Mouse (Mus musculus) liver, postnatal 0 days (tissue): ENCODE measurements around the gene Shc3. TPM values are rescaled to one million over a fixed set of nuclear protein-coding genes. Genes with fewer than 3 reads are reported as not detected.

Experiments used
- ATAC-seq: fragments of 200-750 bp; cut with Nextera tagmentation; 2 replicates; pipeline ENCODE4 v1.8.0; 2017; ENCODE audit warnings: mild to moderate bottlenecking, moderate library complexity
- DNase-seq: peaks from one replicate; pipeline ENCODE4 v3.0.0-alpha.2; 2016
- H3K27ac ChIP-seq: fragments of 300-500 bp; sonication (generic); 2 replicates; pipeline ENCODE4 v1.5.1; 2014; ENCODE audit warnings: antibody characterized with exemption, moderate library complexity, mild to moderate bottlenecking, low read depth
- H3K27me3 ChIP-seq: fragments of 300-500 bp; sonication (generic); 2 replicates; pipeline ENCODE4 v1.6.1; 2014; ENCODE audit warnings: low read length, control low read depth, mixed read lengths; ENCODE audit not compliant: insufficient read depth
- H3K36me3 ChIP-seq: fragments of 300-500 bp; sonication (generic); replicated peaks from 2 replicates; pipeline ENCODE4 v1.6.1; 2014; ENCODE audit warnings: mild to moderate bottlenecking, control low read depth, low read length, moderate library complexity, mixed read lengths; ENCODE audit not compliant: insufficient read depth
- H3K4me1 ChIP-seq: fragments of 300-500 bp; sonication (generic); 2 replicates; pipeline ENCODE4 v1.6.1; 2014; ENCODE audit warnings: antibody characterized with exemption, mild to moderate bottlenecking, control low read depth; ENCODE audit not compliant: insufficient read depth
- H3K4me2 ChIP-seq: fragments of 300-500 bp; sonication (generic); 2 replicates; pipeline ENCODE4 v1.6.1; 2014; ENCODE audit warnings: low read depth, mild to moderate bottlenecking, low read length, moderate library complexity, mixed read lengths
- H3K4me3 ChIP-seq: fragments of 300-500 bp; sonication (generic); 2 replicates; pipeline ENCODE4 v1.5.1; 2014; ENCODE audit warnings: low read depth, low read length
- H3K9ac ChIP-seq: fragments of 300-500 bp; sonication (generic); replicated peaks from 2 replicates; pipeline ENCODE4 v1.6.1; 2014; ENCODE audit warnings: mild to moderate bottlenecking, moderate library complexity
- H3K9me3 ChIP-seq: fragments of 300-500 bp; sonication (generic); 2 replicates; pipeline ENCODE4 v1.6.1; 2016; ENCODE audit warnings: mild to moderate bottlenecking, control low read depth, low read length, mixed read lengths
- CTCF ChIP-seq: sonication (generic); IDR thresholded peaks from 2 replicates; pipeline ENCODE4 v1.5.1; 2016; ENCODE audit warnings: antibody characterized with exemption, low read depth
- EP300 ChIP-seq: IDR thresholded peaks from 2 replicates; pipeline ENCODE4 v1.6.1; 2016; ENCODE audit warnings: antibody characterized with exemption, low read depth, mild to moderate bottlenecking
- WGBS: fragments of 180-500 bp; shearing (Covaris S2); extraction: QIAGEN DNeasy Blood & Tissue Kit; methylation state at CpG from one replicate; pipeline ENCODE4 v1.1.7; 2014; ENCODE audit not compliant: insufficient replicate concordance; 5-methylcytosine and 5-hydroxymethylcytosine counted together
- polyA plus RNA-seq: library from polyadenylated mRNA; unstranded; fragments of >200 nt; fragmentation: Nextera tagmentation; extraction: Ambion mirVana; gene quantifications from 2 replicates; pipeline ENCODE4 v1.2.1, GENCODE M21; 2015

The Shc3 gene
- polyA plus RNA-seq, 1 experiment from 2014 or later, result 0.07 TPM

DNA sequence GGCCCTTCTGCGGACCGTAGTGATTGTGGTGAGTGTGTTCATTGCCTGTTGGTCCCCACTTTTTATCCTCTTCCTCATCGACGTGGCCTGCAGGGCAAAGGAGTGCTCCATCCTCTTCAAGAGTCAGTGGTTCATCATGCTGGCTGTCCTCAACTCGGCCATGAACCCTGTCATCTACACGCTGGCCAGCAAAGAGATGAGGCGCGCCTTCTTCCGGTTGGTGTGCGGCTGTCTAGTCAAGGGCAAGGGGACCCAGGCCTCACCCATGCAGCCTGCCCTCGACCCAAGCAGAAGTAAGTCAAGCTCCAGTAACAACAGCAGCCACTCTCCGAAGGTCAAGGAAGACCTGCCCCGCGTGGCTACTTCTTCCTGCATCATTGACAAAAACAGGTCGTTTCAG lies 149.7 kb downstream of the Shc3 start:
- TF ChIP-seq CTCF (no peak), EP300 (no peak)
- Histone ChIP-seq H3K4me1 (no peaks in the 10 kb centered on the region), H3K4me3 (no peak overlapping the region), H3K9me3 (no peaks in the 10 kb centered on the region), H3K27me3 (0 out of 2 replicates have a peak, but pooled peaks cover 4% of the 10 kb centered on the region), H3K9ac (no peak overlapping the region), H3K36me3 (no peaks in the 10 kb centered on the region), H3K4me2 (no peak overlapping the region), H3K27ac (no peak overlapping the region)
- 81% methylated on average over 15 of the region's 15 CpGs for WGBS
- DNase-seq (no peak), ATAC-seq (no peak)

DNA sequence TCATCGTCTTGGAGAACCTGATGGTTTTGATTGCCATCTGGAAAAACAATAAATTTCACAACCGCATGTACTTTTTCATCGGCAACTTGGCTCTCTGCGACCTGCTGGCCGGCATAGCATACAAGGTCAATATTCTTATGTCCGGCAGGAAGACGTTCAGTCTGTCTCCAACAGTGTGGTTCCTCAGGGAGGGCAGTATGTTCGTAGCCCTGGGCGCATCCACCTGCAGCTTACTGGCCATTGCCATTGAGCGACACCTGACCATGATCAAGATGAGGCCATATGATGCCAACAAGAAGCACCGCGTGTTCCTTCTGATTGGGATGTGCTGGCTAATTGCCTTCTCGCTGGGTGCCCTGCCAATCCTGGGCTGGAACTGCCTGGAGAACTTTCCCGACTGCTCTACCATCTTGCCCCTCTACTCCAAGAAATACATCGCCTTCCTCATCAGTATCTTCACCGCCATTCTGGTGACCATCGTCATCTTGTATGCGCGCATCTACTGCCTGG lies 150.2 kb downstream of the Shc3 start:
- no peak for TF ChIP-seq EP300
- TF ChIP-seq CTCF, result no peak
- no peak for ATAC-seq
- whole genome bisulfite sequencing, result 74% methylated on average over 19 of the region's 19 CpGs
- H3K27me3 ChIP-seq, result 0 out of 2 replicates have a peak, but pooled peaks cover 4% of the 10 kb centered on the region
- H3K4me1 ChIP-seq, result no peaks in the 10 kb centered on the region
- DNase-seq, result no peak
- H3K36me3 ChIP-seq, result no peaks in the 10 kb centered on the region
- no peak overlapping the region for H3K27ac ChIP-seq
- H3K4me2 ChIP-seq, result peak overlapping the region; percentile 31
- no peaks in the 10 kb centered on the region for H3K9me3 ChIP-seq
- no peak overlapping the region for H3K9ac ChIP-seq
- no peak overlapping the region for H3K4me3 ChIP-seq

DNA sequence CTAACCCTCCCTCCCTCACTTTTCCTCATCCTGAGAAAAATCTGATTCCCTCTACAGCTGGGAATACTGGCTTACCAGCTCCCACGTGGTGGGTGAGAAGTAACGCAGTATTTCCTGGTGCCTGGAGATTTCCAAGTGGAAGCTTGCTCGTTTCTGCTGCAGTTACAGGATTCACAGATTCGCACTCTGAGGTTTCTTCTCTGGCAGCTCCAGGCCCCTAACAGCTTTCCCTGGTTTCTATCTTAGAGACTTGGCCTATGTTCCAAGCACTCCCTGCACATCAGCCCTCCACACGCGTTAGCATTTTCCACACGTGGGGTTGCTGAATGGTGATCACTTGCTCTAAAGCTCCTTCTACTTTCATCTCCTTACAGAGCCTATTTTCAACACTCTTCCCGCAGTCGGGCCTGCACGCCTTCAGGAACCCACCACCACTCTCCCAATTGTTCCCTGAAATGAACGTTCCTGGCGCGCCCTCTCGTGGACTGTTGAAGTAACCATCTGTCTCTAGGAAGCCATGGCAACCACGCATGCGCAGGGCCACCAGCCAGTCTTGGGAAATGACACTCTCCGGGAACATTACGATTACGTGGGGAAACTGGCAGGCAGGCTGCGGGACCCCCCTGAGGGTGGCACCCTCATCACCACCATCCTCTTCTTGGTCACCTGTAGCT lies 150.8 kb downstream of the Shc3 start:
- Histone ChIP-seq H3K4me1 (no peaks in the 10 kb centered on the region), H3K36me3 (no peaks in the 10 kb centered on the region), H3K4me3 (no peak overlapping the region), H3K27me3 (0 out of 2 replicates have a peak, but pooled peaks cover 4% of the 10 kb centered on the region), H3K4me2 (peak overlapping the region; percentile 31), H3K9ac (no peak overlapping the region), H3K9me3 (no peaks in the 10 kb centered on the region), H3K27ac (no peak overlapping the region)
- WGBS, result 9% methylated on average over 20 of the region's 20 CpGs
- ATAC-seq (peak; percentile 61; the same call in 1 of the 2 replicates), DNase-seq (peak; percentile 92)
- TF ChIP-seq CTCF, result peak; percentile 94
- no peak for TF ChIP-seq EP300

DNA sequence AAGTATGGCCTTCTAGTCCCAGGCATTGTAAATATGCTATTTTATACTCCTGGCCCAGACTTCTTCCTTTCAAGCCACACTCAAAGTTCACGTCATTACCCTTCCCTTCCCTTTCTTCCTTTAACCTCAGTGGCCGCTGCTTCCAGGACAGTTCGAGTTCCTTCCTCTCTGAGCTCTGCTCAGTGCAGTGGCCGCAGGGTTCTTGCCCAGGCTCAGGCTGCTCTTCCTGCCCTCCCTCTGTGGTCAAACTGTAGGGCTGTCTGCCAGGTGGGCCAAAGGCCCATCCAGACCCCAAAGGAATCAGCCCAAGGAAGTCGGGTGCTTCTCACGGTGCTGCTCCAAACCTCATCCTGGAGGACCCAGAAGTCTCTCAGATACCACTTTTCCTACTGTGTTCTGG lies 151.4 kb downstream of the Shc3 start:
- no peak overlapping the region for H3K27ac ChIP-seq

DNA sequence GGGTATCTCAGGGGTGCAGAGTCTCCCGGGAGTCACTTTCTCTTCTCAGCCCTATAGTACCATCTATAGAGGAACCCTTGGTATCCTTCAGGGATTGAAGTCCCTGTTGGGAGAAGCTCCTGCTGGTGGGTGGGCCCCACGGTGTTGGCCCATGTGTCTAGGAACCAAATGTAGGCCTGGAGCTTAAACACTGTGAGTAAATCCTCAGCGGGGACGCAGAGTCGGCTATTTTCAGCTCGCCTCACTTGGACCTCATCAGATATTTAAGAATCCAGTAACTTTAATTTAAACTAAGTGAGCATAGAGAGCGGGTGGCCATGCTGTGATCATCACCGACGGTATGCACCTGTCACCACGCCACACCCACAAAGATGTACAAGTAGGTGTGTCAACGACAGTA lies 152.5 kb downstream of the Shc3 start:
- H3K27ac ChIP-seq, result no peak overlapping the region
- 0 out of 2 replicates have a peak, but pooled peaks cover 6% of the 10 kb centered on the region for H3K27me3 ChIP-seq
- TF ChIP-seq CTCF (no peak), EP300 (no peak)
- WGBS, result 80% methylated on average over 11 of the region's 11 CpGs
- no peak overlapping the region for H3K4me3 ChIP-seq
- no peak for DNase-seq
- no peaks in the 10 kb centered on the region for H3K9me3 ChIP-seq
- no peaks in the 10 kb centered on the region for H3K4me1 ChIP-seq
- no peak for ATAC-seq
- H3K4me2 ChIP-seq, result no peak overlapping the region
- H3K9ac ChIP-seq, result no peak overlapping the region
- no peaks in the 10 kb centered on the region for H3K36me3 ChIP-seq

More for the DNA sequence above, 151.4 kb downstream of the Shc3 start:
- ATAC-seq (no peak), DNase-seq (no peak)
- H3K4me2 ChIP-seq, result no peak overlapping the region
- no peaks in the 10 kb centered on the region for H3K4me1 ChIP-seq
- 0 out of 2 replicates have a peak, but pooled peaks cover 4% of the 10 kb centered on the region for H3K27me3 ChIP-seq
- H3K4me3 ChIP-seq, result no peak overlapping the region
- WGBS, result 28% methylated on average over 6 of the region's 6 CpGs
- H3K9me3 ChIP-seq, result no peaks in the 10 kb centered on the region
- TF ChIP-seq EP300, result no peak
- no peak for TF ChIP-seq CTCF
- no peak overlapping the region for H3K9ac ChIP-seq
- H3K36me3 ChIP-seq, result no peaks in the 10 kb centered on the region

DNA sequence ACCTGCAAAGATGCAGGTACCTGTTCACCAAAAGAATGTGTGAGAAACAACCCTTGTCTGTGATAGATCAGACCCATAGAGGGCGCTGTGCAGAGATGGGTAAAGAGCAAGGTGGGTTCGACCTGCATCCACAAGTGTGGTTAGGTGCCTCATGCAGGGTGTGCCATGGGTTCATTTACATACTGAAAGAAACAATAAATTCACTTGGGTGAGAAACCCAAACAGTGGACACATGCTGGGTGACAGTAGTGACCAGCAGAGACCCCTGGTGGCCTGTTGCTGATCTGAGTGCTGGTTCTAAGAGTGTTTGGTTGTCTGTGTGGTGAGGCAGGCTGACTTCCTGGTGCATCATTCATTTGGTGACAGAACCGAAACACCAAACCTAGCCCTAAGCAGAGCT lies 155.8 kb downstream of the Shc3 start:
- no peak overlapping the region for H3K4me3 ChIP-seq
- 56% methylated on average over 3 of the region's 3 CpGs for WGBS
- H3K27me3 ChIP-seq, result peaks cover 14% of the 10 kb centered on the region
- H3K36me3 ChIP-seq, result no peaks in the 10 kb centered on the region
- H3K4me1 ChIP-seq, result no peaks in the 10 kb centered on the region; the same call in 1 of the 2 replicates
- no peak for TF ChIP-seq EP300
- TF ChIP-seq CTCF, result peak; percentile 63
- H3K9me3 ChIP-seq, result no peaks in the 10 kb centered on the region
- H3K4me2 ChIP-seq, result no peak overlapping the region
- ATAC-seq, result no peak
- DNase-seq, result peak; percentile 36
- H3K27ac ChIP-seq, result no peak overlapping the region
- no peak overlapping the region for H3K9ac ChIP-seq
